Mouse (Mus musculus) liver, embryonic 16.5 days (tissue): ENCODE measurements around the gene Ankrd37. TPM values are rescaled to one million over a fixed set of nuclear protein-coding genes. Genes with fewer than 3 reads are reported as not detected.

Source experiments
- ATAC-seq: fragments of 200-750 bp; cut with Nextera tagmentation; 2 replicates; pipeline ENCODE4 v1.8.0; 2017; ENCODE audit warnings: low read depth, mild to moderate bottlenecking, moderate number of reproducible peaks, moderate library complexity
- H3K27ac ChIP-seq: fragments of 300-500 bp; sonication (generic); 2 replicates; pipeline ENCODE4 v1.5.1; 2014; ENCODE audit warnings: mild to moderate bottlenecking, low read length
- H3K27me3 ChIP-seq: fragments of 300-500 bp; sonication (generic); 2 replicates; pipeline ENCODE4 v1.6.1; 2014; ENCODE audit warnings: low read depth, low read length, mixed read lengths; ENCODE audit not compliant: control insufficient read depth, insufficient read depth
- H3K36me3 ChIP-seq: fragments of 300-500 bp; sonication (generic); 2 replicates; pipeline ENCODE4 v1.6.1; 2014; ENCODE audit warnings: mild to moderate bottlenecking; ENCODE audit not compliant: control insufficient read depth, insufficient read depth
- H3K4me1 ChIP-seq: fragments of 300-500 bp; sonication (generic); 2 replicates; pipeline ENCODE4 v1.6.1; 2014; ENCODE audit warnings: low read depth, low read length, mixed read lengths; ENCODE audit not compliant: control insufficient read depth
- H3K4me2 ChIP-seq: fragments of 300-500 bp; sonication (generic); 2 replicates; pipeline ENCODE4 v1.6.1; 2014; ENCODE audit warnings: low read depth, low read length, mixed read lengths
- H3K4me3 ChIP-seq: fragments of 300-500 bp; sonication (generic); 2 replicates; pipeline ENCODE4 v1.5.1; 2014; ENCODE audit warnings: low read depth, mild to moderate bottlenecking, low read length
- H3K9ac ChIP-seq: fragments of 300-500 bp; sonication (generic); 2 replicates; pipeline ENCODE4 v1.6.1; 2014; ENCODE audit warnings: low read depth, low read length
- H3K9me3 ChIP-seq: fragments of 300-500 bp; sonication (generic); replicated peaks from 2 replicates; pipeline ENCODE4 v1.6.1; 2016; ENCODE audit warnings: low read length; ENCODE audit not compliant: control insufficient read depth
- WGBS: fragments of 180-500 bp; shearing (Covaris S2); extraction: QIAGEN DNeasy Blood & Tissue Kit; methylation state at CpG from one replicate; pipeline ENCODE4 v1.1.7; 2014; ENCODE audit not compliant: insufficient replicate concordance; 5-methylcytosine and 5-hydroxymethylcytosine counted together
- polyA plus RNA-seq: library from polyadenylated mRNA; unstranded; fragments of >200 nt; fragmentation: Nextera tagmentation; extraction: Ambion mirVana; gene quantifications from 2 replicates; pipeline ENCODE4 v1.2.1, GENCODE M21; 2015

The Ankrd37 gene
- polyA plus RNA-seq, 1 experiment from 2014 or later = 7.8 TPM

- Histone ChIP-seq H3K4me3 (no peak overlapping the region), H3K9ac (no peak overlapping the region), H3K27ac (no peak overlapping the region), H3K9me3 (no peaks in the 10 kb centered on the region), H3K36me3 (peaks cover 11% of the 10 kb centered on the region), H3K27me3 (no peaks in the 10 kb centered on the region), H3K4me1 (peaks cover 2% of the 10 kb centered on the region; the same call in 1 of the 2 replicates), H3K4me2 (no peak overlapping the region)
- 71% methylated on average over 3 of the region's 3 CpGs for WGBS
- ATAC-seq = no peak
Observed at GRCm38 (mm10) chr8:45986665-45987064, 18.8 kb downstream of the Ankrd37 start.

- Histone ChIP-seq H3K9me3 (peaks cover 1% of the 10 kb centered on the region; the same call in 1 of the 2 replicates), H3K36me3 (peaks cover 8% of the 10 kb centered on the region; the same call in 1 of the 2 replicates), H3K9ac (peak overlapping the region; percentile 64), H3K27ac (no peak overlapping the region), H3K4me2 (peak overlapping the region; percentile 70), H3K4me3 (peak overlapping the region; percentile 72), H3K27me3 (no peaks in the 10 kb centered on the region), H3K4me1 (peaks cover 9% of the 10 kb centered on the region; the same call in 1 of the 2 replicates)
- 38% methylated on average over 11 of the region's 11 CpGs for WGBS
- peak; percentile 12 for ATAC-seq
Observed at GRCm38 (mm10) chr8:45975837-45976468, 29.6 kb downstream of the Ankrd37 start.

- H3K9me3 ChIP-seq = peaks cover 2% of the 10 kb centered on the region; the same call in 1 of the 2 replicates
- peak within 1 kb of the TSS; percentile 74 for H3K9ac ChIP-seq
- peak within 1 kb of the TSS; percentile 56; the same call in 1 of the 2 replicates for H3K27ac ChIP-seq
- H3K36me3 ChIP-seq = peaks cover 7% of the 10 kb centered on the region; the same call in 1 of the 2 replicates
- peak within 1 kb of the TSS; percentile 72 for H3K4me3 ChIP-seq
- H3K4me2 ChIP-seq = peak within 1 kb of the TSS; percentile 70
- peak; percentile 95 for ATAC-seq
- H3K27me3 ChIP-seq = no peaks in the 10 kb centered on the region
- under 1% methylated on average over 57 of the region's 57 CpGs for WGBS
- H3K4me1 ChIP-seq = peaks cover 9% of the 10 kb centered on the region; the same call in 1 of the 2 replicates
Observed at GRCm38 (mm10) chr8:45975126-45975836, 30.2 kb downstream of the Ankrd37 start, which contains the start of the genes 1700029J07Rik and Ufsp2. TSS of gene 1700029J07Rik (minus strand) at chr8:45975252. TSS of gene Ufsp2 (plus strand) at chr8:45975528.

- Histone ChIP-seq H3K36me3 (peaks cover 7% of the 10 kb centered on the region; the same call in 1 of the 2 replicates), H3K4me2 (no peak overlapping the region; the same call in 1 of the 2 replicates), H3K4me3 (no peak overlapping the region; the same call in 1 of the 2 replicates), H3K9ac (no peak overlapping the region), H3K27me3 (no peaks in the 10 kb centered on the region), H3K9me3 (peaks cover 2% of the 10 kb centered on the region; the same call in 1 of the 2 replicates), H3K4me1 (peaks cover 9% of the 10 kb centered on the region; the same call in 1 of the 2 replicates), H3K27ac (no peak overlapping the region)
- 72% methylated on average over 8 of the region's 8 CpGs for WGBS
- no peak for ATAC-seq
Observed at GRCm38 (mm10) chr8:45973988-45974505, 31.5 kb downstream of the Ankrd37 start.

GRCm38 (mm10) chr8:45970894-45971293 lies 34.6 kb downstream of the Ankrd37 start:
- H3K4me3 ChIP-seq = no peak overlapping the region
- no peak overlapping the region for H3K4me2 ChIP-seq
- ATAC-seq = no peak
- H3K4me1 ChIP-seq = peaks cover 4% of the 10 kb centered on the region; the same call in 1 of the 2 replicates
- H3K36me3 ChIP-seq = no peaks in the 10 kb centered on the region
- 89% methylated on average over 12 of the region's 12 CpGs for WGBS
- H3K27me3 ChIP-seq = no peaks in the 10 kb centered on the region
- no peak overlapping the region for H3K27ac ChIP-seq
- H3K9me3 ChIP-seq = peaks cover 2% of the 10 kb centered on the region; the same call in 1 of the 2 replicates
- no peak overlapping the region for H3K9ac ChIP-seq

- Histone ChIP-seq H3K4me3 (no peak overlapping the region), H3K4me1 (no peaks in the 10 kb centered on the region), H3K27me3 (no peaks in the 10 kb centered on the region), H3K27ac (no peak overlapping the region), H3K4me2 (no peak overlapping the region), H3K9ac (no peak overlapping the region), H3K9me3 (no peaks in the 10 kb centered on the region), H3K36me3 (no peaks in the 10 kb centered on the region)
- 42% methylated on average over 2 of the region's 2 CpGs for WGBS
- no peak for ATAC-seq
Observed at GRCm38 (mm10) chr8:45950622-45951021, 54.9 kb downstream of the Ankrd37 start.

Other genes with a start within 250 kb of the Ankrd37 start
- gene Pdlim3, start 120.2 kb downstream of the Ankrd37 start, polyA plus RNA-seq = 2.9 and 5.1 TPM in 2 replicates
- gene Ccdc110, start 71.1 kb downstream of the Ankrd37 start, polyA plus RNA-seq = not detected in 2 replicates
- 0.40 and 0.68 TPM in 2 replicates for gene 1700029J07Rik, start 30.5 kb downstream of the Ankrd37 start, polyA plus RNA-seq
- gene Ufsp2, start 30.2 kb downstream of the Ankrd37 start, polyA plus RNA-seq = 32.9 and 33.7 TPM in 2 replicates
- 0.05 TPM in 1 of 2 replicates, not detected in the other for gene Lrp2bp, start 6.4 kb downstream of the Ankrd37 start, polyA plus RNA-seq
- gene Cfap97, start 146.1 kb upstream of the Ankrd37 start, polyA plus RNA-seq = 6.2 and 6.9 TPM in 2 replicates
- 2.5 and 3.0 TPM in 2 replicates for gene Snx25, start 146.5 kb upstream of the Ankrd37 start, polyA plus RNA-seq
- gene Slc25a4, start 205.6 kb upstream of the Ankrd37 start, polyA plus RNA-seq = 87.9 and 92.4 TPM in 2 replicates